Comparison of ENCODE assay signal across 23 mouse cellular contexts in the genomic region with DNA sequence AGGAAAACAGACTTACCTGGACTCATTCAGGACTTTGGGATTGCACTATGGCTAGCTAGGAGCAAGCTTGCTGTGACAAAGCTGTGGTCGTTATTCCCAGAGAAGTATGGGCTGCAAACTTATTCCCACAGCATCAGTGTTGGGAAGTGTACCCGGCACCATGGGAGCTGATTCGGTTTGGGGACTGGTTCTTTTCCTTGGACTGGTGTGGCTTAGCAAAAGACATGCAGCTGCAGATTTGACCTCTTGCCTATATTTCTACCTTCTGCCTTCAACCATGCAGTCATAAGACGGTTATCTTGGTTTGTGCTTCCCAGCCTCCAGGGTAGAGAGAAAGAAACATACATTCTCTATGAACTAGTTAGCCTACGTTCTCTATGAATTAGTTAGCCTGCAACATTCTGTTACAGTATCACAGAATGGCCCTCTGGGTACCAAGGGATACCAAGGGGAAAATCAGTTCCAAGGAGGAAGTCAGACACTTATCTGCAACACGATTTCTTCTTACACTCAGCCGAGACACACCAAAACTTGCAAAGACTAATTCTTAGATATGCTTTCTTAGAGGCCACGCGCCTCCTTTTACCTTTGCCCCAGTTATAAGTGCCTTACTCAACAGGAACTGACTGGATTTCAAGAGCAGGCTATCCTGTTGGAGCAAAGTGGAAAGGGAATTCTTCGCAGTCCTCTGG.
"Had no signal": no experiment of that assay in that cellular context is flagged by ENCODE, and none has a peak within 500 bp of the region (broad histone marks: within the 10 kb centered on the region; RNA-seq: fewer than 3 reads in every experiment).

No protein-coding gene starts in this region.

- H3K9ac ChIP-seq: kidney, embryonic 15.5 days; limb, embryonic 12.5 days; limb, embryonic 15.5 days; liver, embryonic 14.5 days; liver, postnatal 0 days; lung, embryonic 14.5 days; midbrain, embryonic 13.5 days; neural tube, embryonic 13.5 days had no signal

- H3K9me3 ChIP-seq: limb, embryonic 15.5 days; midbrain, embryonic 13.5 days had no signal

- ATAC-seq: liver, postnatal 0 days; lung, postnatal 0 days; midbrain, embryonic 13.5 days; midbrain, embryonic 16.5 days had no signal

- H3K27ac ChIP-seq: kidney, embryonic 15.5 days; left cerebral cortex, adult 2 months; limb, embryonic 12.5 days; limb, embryonic 15.5 days; liver, embryonic 14.5 days; midbrain, embryonic 10.5 days; midbrain, embryonic 13.5 days; neural tube, embryonic 13.5 days had no signal

- H3K4me1 ChIP-seq: midbrain, embryonic 10.5 days; midbrain, embryonic 13.5 days; neural tube, embryonic 13.5 days had no signal

- H3K4me3 ChIP-seq: kidney, embryonic 15.5 days; left cerebral cortex, adult 2 months; limb, embryonic 12.5 days; limb, embryonic 15.5 days; megakaryocyte, embryonic 14.5 days; midbrain, embryonic 10.5 days; midbrain, embryonic 13.5 days; myocyte; neural tube, embryonic 13.5 days had no signal

- DNase-seq: kidney, adult 2 months; kidney, postnatal 10 days; kidney, postnatal 36 days; layer of hippocampus, postnatal 36 days; left cerebral cortex, postnatal 4 days; liver, postnatal 0 days; lung, embryonic 14.5 days; retina, postnatal 1 day; right cerebral cortex, postnatal 25 days; thymus, adult 18-20 months had no signal

- H3K36me3 ChIP-seq: kidney, embryonic 15.5 days; limb, embryonic 12.5 days; limb, embryonic 15.5 days; midbrain, embryonic 10.5 days; midbrain, embryonic 13.5 days; neural tube, embryonic 13.5 days had no signal

- H3K4me2 ChIP-seq: kidney, embryonic 15.5 days; limb, embryonic 12.5 days; limb, embryonic 15.5 days; liver, embryonic 11.5 days; lung, embryonic 14.5 days; midbrain, embryonic 13.5 days; neural tube, embryonic 13.5 days had no signal

- H3K27me3 ChIP-seq: kidney, embryonic 15.5 days; limb, embryonic 12.5 days; limb, embryonic 15.5 days; megakaryocyte, embryonic 14.5 days; midbrain, embryonic 13.5 days; neural tube, embryonic 13.5 days had no signal
